Mouse (Mus musculus) E14TG2a.4 (cell line): ENCODE data around the gene Nr2f6.

Source experiments
- CTCF ChIP-seq: conservative IDR thresholded peaks from 2 replicates; pipeline ENCODE4 v1.5.1; 2014; ENCODE audit warnings: low read length
- NANOG ChIP-seq: IDR thresholded peaks from 2 replicates; pipeline ENCODE4 v1.6.1; 2014; ENCODE audit warnings: borderline replicate concordance, low read length, mixed read lengths
- POU5F1 ChIP-seq: IDR thresholded peaks from 2 replicates; pipeline ENCODE4 v1.6.1; 2014; ENCODE audit warnings: low read length, borderline replicate concordance

GRCm38 (mm10) chr8:71367529-71368176, 14.1 kb downstream of the Nr2f6 start:
- TF ChIP-seq CTCF = no peak
- no peak for TF ChIP-seq NANOG
- no peak for TF ChIP-seq POU5F1
